Mouse (Mus musculus): ENCODE data around the gene Ppp6c.

- peak; percentile 40 for TF ChIP-seq CTCF (IDR thresholded peaks at IDR 0.05)
- no peak for TF ChIP-seq EP300 (IDR thresholded peaks at IDR 0.05)
Measured at GRCm38 (mm10) chr2:39224621-39225020, 1.6 kb downstream of the Ppp6c start.
